Mouse (Mus musculus) frontal cortex, adult 2 months (tissue): ENCODE results near the gene Dnah3. TPM values are rescaled to one million over a fixed set of nuclear protein-coding genes. Genes with fewer than 3 reads are reported as not detected.

ENCODE experiments used
- DNase-seq, 2 experiments: peaks; one replicate each; pipeline ENCODE4 v3.0.0; 2022; ENCODE audit warnings: low spot score in 1 of 2; ENCODE audit errors: extremely low spot score in 1 of 2
- polyA plus RNA-seq: library from polyadenylated mRNA; depleted of rRNA; stranded (reverse); fragments of >200 nt; gene quantifications from 2 replicates; pipeline ENCODE4 v1.2.3, GENCODE M21; 2012; rRNA removed

Gene Dnah3
- polyA plus RNA-seq, 1 experiment, result 0.02 TPM

DNA sequence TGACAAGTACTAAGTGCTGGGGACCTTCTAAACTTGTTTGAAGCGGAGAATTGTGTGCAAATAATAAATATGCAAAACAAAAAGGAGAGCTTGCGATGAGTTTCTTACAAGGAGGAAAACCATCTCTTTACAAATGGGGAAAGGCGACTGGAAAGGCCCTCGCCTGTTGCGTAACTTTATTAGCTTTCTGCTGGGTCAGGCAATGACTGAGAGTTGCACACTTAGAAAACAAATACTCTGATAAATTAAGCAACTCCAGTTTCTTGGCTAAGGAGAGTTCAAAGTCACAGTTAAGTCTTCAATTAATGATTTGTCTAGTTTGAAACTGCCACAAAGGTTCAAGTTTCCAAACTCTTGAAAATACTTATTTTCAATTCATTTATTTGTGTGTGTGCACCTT lies 214.7 kb downstream of the Dnah3 start:
- no peak for DNase-seq

DNA sequence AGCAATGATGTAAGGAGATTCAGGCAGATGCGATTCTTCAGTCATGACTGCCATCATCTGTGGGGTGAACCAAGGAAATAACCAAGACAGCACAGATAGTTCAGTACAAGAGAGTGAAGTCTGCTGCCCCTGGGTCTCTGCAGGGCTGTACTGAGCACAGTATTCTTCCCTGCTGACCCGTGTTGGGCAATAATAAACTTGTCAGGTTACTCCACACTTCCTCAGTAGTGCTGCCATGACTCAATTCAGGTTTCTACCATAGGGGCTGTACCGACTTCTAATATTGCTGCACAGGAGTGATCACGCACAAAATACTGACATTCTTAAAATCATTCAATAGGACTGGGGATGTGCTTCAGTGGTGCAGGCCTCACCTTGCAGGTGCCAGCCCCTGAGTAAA lies 215.9 kb downstream of the Dnah3 start:
- DNase-seq, result no peak

DNA sequence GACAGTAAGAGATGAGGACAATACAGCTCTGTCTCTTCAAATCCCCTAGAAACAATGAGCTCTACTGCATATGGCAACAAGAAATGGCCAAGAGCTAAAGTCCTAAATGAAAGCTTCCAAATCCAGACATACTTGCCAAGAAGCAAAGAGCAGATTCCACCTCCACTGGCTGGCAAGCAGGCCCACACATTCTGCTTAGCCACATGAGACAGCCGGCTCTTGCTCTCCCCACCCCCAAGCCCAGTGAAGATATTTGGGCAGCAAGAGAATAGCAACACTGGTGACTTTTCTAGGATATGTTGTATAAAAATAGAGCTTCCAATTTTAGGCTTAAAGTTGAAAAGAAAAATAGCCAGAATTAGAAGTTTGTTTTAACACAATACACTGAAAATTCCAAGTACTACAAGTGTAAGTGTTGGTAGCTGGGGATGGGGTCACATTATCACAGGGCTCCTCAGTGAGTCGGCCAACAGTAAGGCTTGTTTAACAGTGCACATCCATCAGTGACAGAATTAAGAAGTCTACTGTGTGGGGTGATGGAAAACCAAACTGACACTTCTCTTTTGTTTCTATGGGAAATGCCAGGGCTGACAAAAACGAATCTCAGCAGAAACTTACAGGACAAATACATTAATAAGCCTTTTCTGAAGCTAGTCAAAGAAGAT lies 219.2 kb downstream of the Dnah3 start:
- peak; percentile 78 to 82 for DNase-seq

DNA sequence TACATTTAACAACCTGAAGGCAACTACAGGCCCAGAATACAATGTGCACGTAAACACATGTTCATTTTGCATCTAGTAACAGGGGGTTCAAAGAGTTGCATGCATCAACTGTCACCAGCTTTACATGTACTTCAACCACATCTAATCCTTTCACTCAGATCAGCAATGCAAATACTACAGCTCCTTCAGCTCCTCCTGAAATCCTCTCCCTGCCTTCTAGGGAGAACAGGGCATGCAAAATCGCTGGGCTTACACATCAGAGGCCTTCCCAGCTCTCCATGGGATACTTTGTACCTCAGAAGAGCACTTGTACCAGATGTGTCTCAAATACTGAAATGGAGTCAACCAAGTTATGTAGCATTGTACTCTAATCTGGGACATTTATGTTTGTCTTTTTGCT lies 222.0 kb downstream of the Dnah3 start:
- no peak for DNase-seq

Other genes with a start within 250 kb of the Dnah3 start
- gene Lyrm1, start 199.4 kb downstream of the Dnah3 start, polyA plus RNA-seq, result 17.8 and 19.1 TPM in 2 replicates
- 10.7 and 11.3 TPM in 2 replicates for gene Dcun1d3, start 199.0 kb downstream of the Dnah3 start, polyA plus RNA-seq
- gene Tmem159, start 7.1 kb upstream of the Dnah3 start, polyA plus RNA-seq, result 12.0 and 14.8 TPM in 2 replicates
- gene Zp2, start 50.0 kb upstream of the Dnah3 start, polyA plus RNA-seq, result 0.24 and 0.32 TPM in 2 replicates
- gene Anks4b, start 78.6 kb upstream of the Dnah3 start, polyA plus RNA-seq, result 0.06 and 0.12 TPM in 2 replicates
- gene Crym, start 106.8 kb upstream of the Dnah3 start, polyA plus RNA-seq, result 42.4 and 80.4 TPM in 2 replicates
- 0.02 TPM in 1 of 2 replicates, not detected in the other for gene Abca14, start 108.7 kb upstream of the Dnah3 start, polyA plus RNA-seq
- gene Abca15, start 233.4 kb upstream of the Dnah3 start, polyA plus RNA-seq, result 0.04 TPM in 1 of 2 replicates, not detected in the other